Mouse (Mus musculus): ENCODE data around the gene Cyp1a2. TPM values are rescaled to one million over a fixed set of nuclear protein-coding genes. Genes with fewer than 3 reads are reported as not detected.

The Cyp1a2 gene
- polyA plus RNA-seq, 1 experiment from 2014 or later: not detected

- ATAC-seq (ENCODE audit: low read depth): no peak
- Histone ChIP-seq H3K4me1 (replicated peaks) (peaks cover 28% of the 10 kb centered on the region), H3K9me3 (no peaks in the 10 kb centered on the region), H3K36me3 (no peaks in the 10 kb centered on the region), H3K27me3 (peaks cover 5% of the 10 kb centered on the region; the same call in 1 of the 2 replicates), H3K4me3 (no peak overlapping the region), H3K4me2 (no peak overlapping the region), H3K9ac (no peak overlapping the region), H3K27ac (replicated peaks) (no peak overlapping the region)
- 94% methylated on average over 1 of the region's 1 CpGs for WGBS
These were observed 28.5 kb downstream of the Cyp1a2 start for GRCm38 (mm10) chr9:57654966-57655365.

DNA sequence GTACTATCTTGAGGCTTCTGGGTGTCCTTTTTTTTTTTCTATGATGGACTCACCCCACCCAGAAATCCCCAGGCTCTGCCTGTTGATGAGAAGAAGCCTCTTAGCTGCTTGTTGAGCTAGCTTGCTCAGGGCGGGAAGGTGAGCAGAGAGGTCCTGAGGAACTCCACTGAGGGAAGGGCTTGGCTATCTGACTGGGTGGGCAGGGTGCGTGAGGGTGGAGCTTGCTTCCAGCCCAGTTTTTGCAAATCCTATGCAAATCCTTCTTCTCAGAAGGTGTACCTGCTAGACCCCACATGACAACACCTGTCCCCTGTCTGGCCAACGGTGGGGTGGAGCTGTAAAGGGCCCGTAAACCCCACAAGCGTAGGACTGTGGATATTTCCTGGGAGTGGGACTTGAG is 30.2 kb downstream of the Cyp1a2 start, which contains the start of gene Csk:
Gene Csk (minus strand): TSS at position 349 of the 400 bp plus-strand sequence.
- H3K4me3 ChIP-seq: no peak within 1 kb of the TSS
- H3K9me3 ChIP-seq: no peaks in the 10 kb centered on the region
- H3K9ac ChIP-seq: peak within 1 kb of the TSS; percentile 22; the same call in 1 of the 2 replicates
- WGBS: 59% methylated on average over 5 of the region's 5 CpGs
- no peak within 1 kb of the TSS for H3K4me2 ChIP-seq
- no peaks in the 10 kb centered on the region for H3K36me3 ChIP-seq
- no peak within 1 kb of the TSS for H3K27ac ChIP-seq (replicated peaks)
- no peak for ATAC-seq (ENCODE audit: low read depth)
- peaks cover 28% of the 10 kb centered on the region for H3K4me1 ChIP-seq (replicated peaks)
- H3K27me3 ChIP-seq: peaks cover 5% of the 10 kb centered on the region; the same call in 1 of the 2 replicates

GRCm38 (mm10) chr9:57652855-57653254 is 30.6 kb downstream of the Cyp1a2 start:
- H3K4me3 ChIP-seq: no peak overlapping the region
- H3K36me3 ChIP-seq: no peaks in the 10 kb centered on the region
- H3K27me3 ChIP-seq: peaks cover 5% of the 10 kb centered on the region; the same call in 1 of the 2 replicates
- peaks cover 28% of the 10 kb centered on the region for H3K4me1 ChIP-seq (replicated peaks)
- H3K4me2 ChIP-seq: no peak overlapping the region
- H3K9ac ChIP-seq: peak overlapping the region; percentile 22; the same call in 1 of the 2 replicates
- no peak overlapping the region for H3K27ac ChIP-seq (replicated peaks)
- whole genome bisulfite sequencing: 15% methylated on average over 3 of the region's 3 CpGs
- ATAC-seq (ENCODE audit: low read depth): no peak
- H3K9me3 ChIP-seq: no peaks in the 10 kb centered on the region

GRCm38 (mm10) chr9:57652351-57652750 is 31.2 kb downstream of the Cyp1a2 start:
- Histone ChIP-seq H3K9ac (0 out of 2 replicates have a peak overlapping the region, but pooled peaks have one; percentile 22), H3K4me1 (replicated peaks) (peaks cover 28% of the 10 kb centered on the region), H3K9me3 (no peaks in the 10 kb centered on the region), H3K27me3 (peaks cover 5% of the 10 kb centered on the region; the same call in 1 of the 2 replicates), H3K36me3 (no peaks in the 10 kb centered on the region), H3K4me2 (no peak overlapping the region), H3K27ac (replicated peaks) (no peak overlapping the region), H3K4me3 (no peak overlapping the region)
- WGBS: 69% methylated on average over 9 of the region's 9 CpGs
- ATAC-seq (ENCODE audit: low read depth): no peak

DNA sequence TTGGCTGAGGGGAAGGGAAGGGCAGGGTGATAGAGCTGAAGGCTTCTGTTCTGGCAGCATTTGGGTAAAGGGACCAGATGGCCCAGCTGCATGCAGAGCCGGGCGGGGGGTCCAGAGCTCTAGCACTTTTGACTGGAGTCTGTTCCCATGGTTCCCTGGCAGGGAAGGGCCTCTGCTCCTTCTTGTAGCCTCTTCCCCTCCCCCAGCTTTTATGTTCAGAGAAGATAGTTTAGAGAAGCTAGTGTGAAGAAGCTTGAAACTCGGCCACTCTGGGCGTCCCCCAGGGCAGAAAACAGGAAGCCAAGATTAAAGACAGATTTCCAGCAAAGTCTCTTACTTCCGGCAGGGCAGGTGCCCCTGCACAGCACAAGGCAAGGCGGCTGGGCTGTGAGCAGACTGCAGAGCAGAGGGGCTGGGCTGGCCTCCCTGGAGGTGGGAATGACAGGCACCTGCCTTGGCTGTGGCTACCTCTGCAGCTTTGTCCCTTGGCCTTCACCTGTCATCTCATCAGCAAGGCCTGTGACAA is 32.7 kb downstream of the Cyp1a2 start:
- Histone ChIP-seq H3K9me3 (no peaks in the 10 kb centered on the region), H3K4me2 (no peak overlapping the region), H3K9ac (peak overlapping the region; percentile 17; the same call in 1 of the 2 replicates), H3K4me1 (replicated peaks) (peaks cover 24% of the 10 kb centered on the region), H3K36me3 (no peaks in the 10 kb centered on the region), H3K27ac (replicated peaks) (no peak overlapping the region; the same call in 1 of the 2 replicates), H3K27me3 (peaks cover 5% of the 10 kb centered on the region; the same call in 1 of the 2 replicates), H3K4me3 (no peak overlapping the region)
- 34% methylated on average over 6 of the region's 6 CpGs for WGBS
- no peak for ATAC-seq (ENCODE audit: low read depth)

DNA sequence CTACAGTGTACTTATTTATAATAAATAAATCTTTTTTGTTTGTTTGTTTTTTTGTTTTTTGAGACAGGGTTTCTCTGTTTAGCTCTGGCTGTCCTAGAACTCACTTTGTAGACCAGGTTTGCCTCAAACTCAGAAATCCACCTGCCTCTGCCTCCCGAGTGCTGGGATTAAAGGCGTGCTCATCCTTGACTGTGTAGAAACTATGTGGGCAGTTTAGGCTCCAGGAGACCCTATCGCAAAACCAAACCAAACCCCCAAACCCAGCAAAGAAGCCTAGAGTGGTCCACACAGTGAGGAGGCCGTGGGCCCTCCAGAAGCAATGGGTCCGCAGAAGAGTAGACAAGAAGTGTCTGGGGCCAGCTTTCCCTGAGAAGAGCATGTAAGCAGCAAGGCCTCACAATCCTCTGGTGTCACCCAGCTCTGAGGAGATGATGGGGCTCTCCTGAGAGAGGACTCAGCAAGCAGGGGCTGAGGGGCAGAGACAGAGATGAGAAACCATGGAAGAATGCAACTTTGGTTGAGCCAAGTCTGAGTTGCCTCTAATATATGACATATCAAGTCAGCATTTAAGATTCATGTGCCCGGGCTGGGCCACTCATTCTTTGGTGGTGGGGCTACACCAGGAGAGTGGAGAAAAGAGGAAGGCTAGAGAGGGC is 33.2 kb downstream of the Cyp1a2 start:
- Histone ChIP-seq H3K4me2 (no peak overlapping the region), H3K9ac (peak overlapping the region; percentile 17; the same call in 1 of the 2 replicates), H3K9me3 (no peaks in the 10 kb centered on the region), H3K4me1 (replicated peaks) (peaks cover 20% of the 10 kb centered on the region), H3K27me3 (peaks cover 5% of the 10 kb centered on the region; the same call in 1 of the 2 replicates), H3K36me3 (no peaks in the 10 kb centered on the region), H3K27ac (replicated peaks) (peak overlapping the region; percentile 13; the same call in 1 of the 2 replicates), H3K4me3 (no peak overlapping the region)
- 90% methylated on average over 6 of the region's 6 CpGs for WGBS
- no peak for ATAC-seq (ENCODE audit: low read depth)

DNA sequence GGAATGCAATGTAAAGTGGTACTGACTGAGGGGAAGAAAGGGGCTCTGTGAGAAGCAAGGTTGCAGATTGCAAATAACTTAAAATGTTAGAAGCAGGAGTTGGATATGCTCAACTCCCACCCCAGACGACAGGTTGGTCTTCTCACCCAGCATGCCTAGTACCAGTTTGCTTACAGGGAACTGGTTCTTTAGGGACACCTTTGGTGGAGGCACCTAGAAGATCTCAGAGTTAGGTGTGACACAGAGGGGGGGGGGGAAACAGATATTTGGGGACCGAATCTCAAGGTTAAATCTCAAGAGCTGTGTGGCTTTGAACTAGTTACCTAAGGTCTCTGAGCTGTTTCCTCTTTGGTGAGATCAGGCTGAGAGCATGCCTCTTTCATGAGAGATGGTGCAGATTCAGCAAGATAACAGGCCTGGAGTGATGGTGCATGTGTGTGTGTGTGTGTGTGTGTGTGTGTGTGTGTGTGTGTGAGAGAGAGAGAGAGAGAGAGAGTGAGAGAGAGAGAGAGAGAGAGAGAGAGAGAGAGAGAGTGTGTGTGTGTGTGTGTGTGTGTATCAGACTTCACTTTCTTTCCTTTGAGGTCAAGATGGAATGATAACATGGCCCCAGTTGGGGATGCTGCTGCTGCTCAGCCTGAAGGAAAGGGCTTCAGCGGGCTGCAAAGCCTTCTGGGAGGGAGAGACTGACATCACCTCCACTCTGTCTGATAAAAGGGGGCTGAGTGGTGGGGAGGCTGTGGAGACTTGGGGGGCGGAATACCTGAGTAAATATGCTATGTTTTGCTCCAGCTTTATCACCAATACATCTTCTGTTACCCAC is 36.0 kb downstream of the Cyp1a2 start:
- H3K27me3 ChIP-seq: no peaks in the 10 kb centered on the region
- ATAC-seq (ENCODE audit: low read depth): no peak
- peaks cover 33% of the 10 kb centered on the region for H3K4me1 ChIP-seq (replicated peaks)
- no peak overlapping the region for H3K9ac ChIP-seq
- H3K36me3 ChIP-seq: no peaks in the 10 kb centered on the region
- no peak overlapping the region for H3K4me2 ChIP-seq
- 83% methylated on average over 4 of the region's 4 CpGs for WGBS
- H3K9me3 ChIP-seq: no peaks in the 10 kb centered on the region
- H3K4me3 ChIP-seq: no peak overlapping the region
- no peak overlapping the region for H3K27ac ChIP-seq (replicated peaks)

- Histone ChIP-seq H3K4me1 (replicated peaks) (peaks cover 41% of the 10 kb centered on the region), H3K4me3 (no peak overlapping the region), H3K4me2 (no peak overlapping the region), H3K27me3 (no peaks in the 10 kb centered on the region), H3K9me3 (no peaks in the 10 kb centered on the region), H3K36me3 (peaks cover 6% of the 10 kb centered on the region), H3K9ac (no peak overlapping the region), H3K27ac (replicated peaks) (no peak overlapping the region)
- ATAC-seq (ENCODE audit: low read depth): no peak
- WGBS: 57% methylated on average over 12 of the region's 12 CpGs
These were observed 36.9 kb downstream of the Cyp1a2 start for GRCm38 (mm10) chr9:57646551-57647103.

- WGBS: under 1% methylated on average over 83 of the region's 85 CpGs
- peak overlapping the region; percentile 100 for H3K9ac ChIP-seq
- H3K4me2 ChIP-seq: peak overlapping the region; percentile 94
- no peaks in the 10 kb centered on the region for H3K9me3 ChIP-seq
- peak; percentile 85 for ATAC-seq (ENCODE audit: low read depth)
- H3K36me3 ChIP-seq: peaks cover 10% of the 10 kb centered on the region
- peak overlapping the region; percentile 97 for H3K27ac ChIP-seq (replicated peaks)
- peak overlapping the region; percentile 98 for H3K4me3 ChIP-seq
- peaks cover 44% of the 10 kb centered on the region for H3K4me1 ChIP-seq (replicated peaks)
- no peaks in the 10 kb centered on the region for H3K27me3 ChIP-seq
These were observed 38.3 kb downstream of the Cyp1a2 start for GRCm38 (mm10) chr9:57644944-57645893.

GRCm38 (mm10) chr9:57644442-57644943 is 39.0 kb downstream of the Cyp1a2 start:
- Histone ChIP-seq H3K4me3 (peak overlapping the region; percentile 98), H3K27ac (replicated peaks) (peak overlapping the region; percentile 97), H3K9ac (peak overlapping the region; percentile 100), H3K36me3 (peaks cover 10% of the 10 kb centered on the region), H3K4me1 (replicated peaks) (peaks cover 51% of the 10 kb centered on the region), H3K4me2 (peak overlapping the region; percentile 94), H3K9me3 (no peaks in the 10 kb centered on the region), H3K27me3 (no peaks in the 10 kb centered on the region)
- under 1% methylated on average over 18 of the region's 18 CpGs for WGBS
- ATAC-seq (ENCODE audit: low read depth): peak; percentile 37

DNA sequence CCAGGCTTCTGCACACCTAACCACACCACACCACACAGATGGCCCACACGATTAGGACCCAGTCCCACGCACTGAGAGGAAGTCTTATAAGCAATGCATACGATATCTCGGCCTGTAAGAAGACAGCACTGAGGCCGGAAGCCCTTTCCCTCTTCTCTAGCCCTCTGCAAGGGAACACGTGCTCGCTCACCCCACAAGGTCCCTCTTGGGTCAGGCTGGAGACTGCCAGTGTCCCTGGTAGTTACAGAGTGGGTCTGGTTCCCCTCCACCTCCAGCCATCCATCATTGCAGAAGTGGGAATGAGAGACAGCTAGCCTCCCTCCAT is 39.7 kb downstream of the Cyp1a2 start:
- Histone ChIP-seq H3K4me1 (replicated peaks) (peaks cover 58% of the 10 kb centered on the region), H3K27ac (replicated peaks) (no peak overlapping the region), H3K27me3 (no peaks in the 10 kb centered on the region), H3K9ac (peak overlapping the region; percentile 100), H3K9me3 (no peaks in the 10 kb centered on the region), H3K36me3 (peaks cover 10% of the 10 kb centered on the region), H3K4me2 (peak overlapping the region; percentile 94), H3K4me3 (peak overlapping the region; percentile 98)
- WGBS: 52% methylated on average over 7 of the region's 7 CpGs
- no peak for ATAC-seq (ENCODE audit: low read depth)

Data from neural tube, embryonic 13.5 days (tissue).